Mouse (Mus musculus) forebrain, embryonic 13.5 days (tissue): ENCODE measurements around the gene Mtmr12. TPM values are rescaled to one million over a fixed set of nuclear protein-coding genes. Genes with fewer than 3 reads are reported as not detected.
A peak's percentile ranks its signal among the peaks of the same experiment; 100 is the strongest.
"Not testable (repeated sequence)": the region's sequence is repeated elsewhere in the genome, so short reads cannot be mapped to it uniquely, and the experiment has no call there.

Experiments used
- ATAC-seq: fragments of 200-750 bp; cut with Nextera tagmentation; 2 replicates; pipeline ENCODE4 v1.8.0; 2017
- H3K27ac ChIP-seq: fragments of 300-500 bp; sonication (generic); 2 replicates; pipeline ENCODE4 v1.5.1; 2015; ENCODE audit warnings: inconsistent platforms, mild to moderate bottlenecking, moderate library complexity
- H3K27me3 ChIP-seq: fragments of 300-500 bp; sonication (generic); 2 replicates; pipeline ENCODE4 v1.6.1; 2015; ENCODE audit warnings: mild to moderate bottlenecking, inconsistent platforms
- H3K36me3 ChIP-seq: fragments of 300-500 bp; sonication (generic); 2 replicates; pipeline ENCODE4 v1.6.1; 2015; ENCODE audit warnings: mild to moderate bottlenecking, inconsistent platforms; ENCODE audit not compliant: poor library complexity, severe bottlenecking
- H3K4me1 ChIP-seq: fragments of 300-500 bp; sonication (generic); 2 replicates; pipeline ENCODE4 v1.6.1; 2015; ENCODE audit warnings: inconsistent platforms
- H3K4me2 ChIP-seq: fragments of 300-500 bp; sonication (generic); 2 replicates; pipeline ENCODE4 v1.6.1; 2015; ENCODE audit warnings: inconsistent platforms, mild to moderate bottlenecking, moderate library complexity
- H3K4me3 ChIP-seq: fragments of 300-500 bp; sonication (generic); 2 replicates; pipeline ENCODE4 v1.5.1; 2015; ENCODE audit warnings: mild to moderate bottlenecking, inconsistent platforms
- H3K9ac ChIP-seq: fragments of 300-500 bp; sonication (generic); 2 replicates; pipeline ENCODE4 v1.6.1; 2015; ENCODE audit warnings: mild to moderate bottlenecking, inconsistent platforms
- H3K9me3 ChIP-seq: fragments of 300-500 bp; sonication (generic); replicated peaks from 2 replicates; pipeline ENCODE4 v1.6.1; 2016; ENCODE audit warnings: inconsistent platforms
- WGBS: fragments of 180-500 bp; shearing (Covaris S2); methylation state at CpG from one replicate; pipeline ENCODE4 v1.1.7; 2015; 5-methylcytosine and 5-hydroxymethylcytosine counted together
- polyA plus RNA-seq: library from polyadenylated mRNA; unstranded; fragments of >200 nt; fragmentation: Nextera tagmentation; extraction: Ambion mirVana; gene quantifications from 2 replicates; pipeline ENCODE4 v1.2.1, GENCODE M21; 2015

The Mtmr12 gene
- polyA plus RNA-seq, 1 experiment from 2014 or later, result 10.3 TPM

- no peak overlapping the region for H3K4me3 ChIP-seq
- H3K36me3 ChIP-seq, result no peaks in the 10 kb centered on the region
- H3K9me3 ChIP-seq, result no peaks in the 10 kb centered on the region
- no peak overlapping the region for H3K9ac ChIP-seq
- no peak overlapping the region for H3K27ac ChIP-seq
- 81% methylated on average over 3 of the region's 3 CpGs for WGBS
- H3K4me2 ChIP-seq, result no peak overlapping the region
- ATAC-seq, result no peak
- H3K27me3 ChIP-seq, result no peaks in the 10 kb centered on the region
- peaks cover 24% of the 10 kb centered on the region for H3K4me1 ChIP-seq
These were observed 2.4 kb upstream of the Mtmr12 start for GRCm38 (mm10) chr15:12202456-12202855.

- H3K4me2 ChIP-seq, H3K27ac ChIP-seq, ATAC-seq, H3K4me3 ChIP-seq, H3K9me3 ChIP-seq, H3K9ac ChIP-seq, H3K36me3 ChIP-seq, H3K27me3 ChIP-seq: not testable (repeated sequence)
- WGBS, result 94% methylated on average over 5 of the region's 5 CpGs
- peaks cover 25% of the 10 kb centered on the region for H3K4me1 ChIP-seq
These were observed 1.8 kb upstream of the Mtmr12 start for GRCm38 (mm10) chr15:12203008-12203407.

- H3K36me3 ChIP-seq, result no peaks in the 10 kb centered on the region
- peak overlapping the region; percentile 87; the same call in 1 of the 2 replicates for H3K27ac ChIP-seq
- H3K4me2 ChIP-seq, result peak overlapping the region; percentile 58
- no peak for ATAC-seq
- no peaks in the 10 kb centered on the region for H3K27me3 ChIP-seq
- H3K9me3 ChIP-seq, result no peaks in the 10 kb centered on the region
- WGBS, result 51% methylated on average over 10 of the region's 10 CpGs
- 0 out of 2 replicates have a peak overlapping the region, but pooled peaks have one; percentile 51 for H3K9ac ChIP-seq
- peak overlapping the region; percentile 87 for H3K4me3 ChIP-seq
- H3K4me1 ChIP-seq, result peaks cover 25% of the 10 kb centered on the region
These were observed 1.1 kb upstream of the Mtmr12 start for GRCm38 (mm10) chr15:12203512-12204318.

- WGBS, result under 1% methylated on average over 45 of the region's 73 CpGs
- no peaks in the 10 kb centered on the region for H3K9me3 ChIP-seq
- H3K4me3 ChIP-seq, result peak overlapping the region; percentile 87
- H3K4me2 ChIP-seq, result peak overlapping the region; percentile 65
- H3K27ac ChIP-seq, result peak overlapping the region; percentile 87
- no peaks in the 10 kb centered on the region for H3K27me3 ChIP-seq
- H3K9ac ChIP-seq, result peak overlapping the region; percentile 92
- H3K36me3 ChIP-seq, result no peaks in the 10 kb centered on the region
- H3K4me1 ChIP-seq, result peaks cover 25% of the 10 kb centered on the region
- peak; percentile 85 for ATAC-seq
These were observed 503 bp downstream of the Mtmr12 start for GRCm38 (mm10) chr15:12205160-12205901.

- Histone ChIP-seq H3K36me3 (no peaks in the 10 kb centered on the region), H3K9ac (peak overlapping the region; percentile 92), H3K27ac (no peak overlapping the region), H3K4me1 (peaks cover 25% of the 10 kb centered on the region), H3K4me3 (peak overlapping the region; percentile 87), H3K27me3 (no peaks in the 10 kb centered on the region), H3K9me3 (no peaks in the 10 kb centered on the region), H3K4me2 (peak overlapping the region; percentile 65)
- WGBS, result 42% methylated on average over 14 of the region's 14 CpGs
- ATAC-seq, result no peak
These were observed 1.2 kb downstream of the Mtmr12 start for GRCm38 (mm10) chr15:12205902-12206645.

GRCm38 (mm10) chr15:12206646-12207222 is 1.9 kb downstream of the Mtmr12 start:
- WGBS, result 74% methylated on average over 7 of the region's 7 CpGs
- H3K36me3 ChIP-seq, result no peaks in the 10 kb centered on the region
- ATAC-seq, result no peak
- no peak overlapping the region for H3K27ac ChIP-seq
- no peak overlapping the region for H3K4me3 ChIP-seq
- H3K9me3 ChIP-seq, result no peaks in the 10 kb centered on the region
- no peak overlapping the region for H3K9ac ChIP-seq
- no peaks in the 10 kb centered on the region for H3K27me3 ChIP-seq
- H3K4me2 ChIP-seq, result peak overlapping the region; percentile 65
- H3K4me1 ChIP-seq, result peaks cover 30% of the 10 kb centered on the region

GRCm38 (mm10) chr15:12207556-12208090 is 2.8 kb downstream of the Mtmr12 start:
- Histone ChIP-seq H3K36me3 (no peaks in the 10 kb centered on the region), H3K27ac (no peak overlapping the region), H3K27me3 (no peaks in the 10 kb centered on the region), H3K4me1 (peaks cover 31% of the 10 kb centered on the region), H3K9ac (no peak overlapping the region), H3K4me3 (no peak overlapping the region), H3K9me3 (no peaks in the 10 kb centered on the region), H3K4me2 (no peak overlapping the region)
- ATAC-seq, result no peak
- WGBS, result 79% methylated on average over 6 of the region's 6 CpGs

GRCm38 (mm10) chr15:12211577-12211976 is 6.7 kb downstream of the Mtmr12 start:
- H3K27ac ChIP-seq, result no peak overlapping the region
- WGBS, result 81% methylated on average over 8 of the region's 8 CpGs
- H3K36me3 ChIP-seq, result no peaks in the 10 kb centered on the region
- no peaks in the 10 kb centered on the region for H3K9me3 ChIP-seq
- H3K4me1 ChIP-seq, result peaks cover 27% of the 10 kb centered on the region
- ATAC-seq, result peak; percentile 32; the same call in 1 of the 2 replicates
- H3K4me2 ChIP-seq, result no peak overlapping the region
- no peak overlapping the region for H3K9ac ChIP-seq
- no peak overlapping the region for H3K4me3 ChIP-seq
- no peaks in the 10 kb centered on the region for H3K27me3 ChIP-seq

- Histone ChIP-seq H3K4me3 (no peak overlapping the region), H3K9ac (no peak overlapping the region), H3K4me2 (no peak overlapping the region), H3K36me3 (no peaks in the 10 kb centered on the region), H3K9me3 (no peaks in the 10 kb centered on the region), H3K27me3 (no peaks in the 10 kb centered on the region), H3K4me1 (peaks cover 20% of the 10 kb centered on the region), H3K27ac (no peak overlapping the region)
- no peak for ATAC-seq
- WGBS, result 90% methylated on average over 1 of the region's 1 CpGs
These were observed 7.4 kb downstream of the Mtmr12 start for GRCm38 (mm10) chr15:12212266-12212665.

- no peaks in the 10 kb centered on the region for H3K27me3 ChIP-seq
- no peak overlapping the region for H3K27ac ChIP-seq
- H3K4me2 ChIP-seq, result no peak overlapping the region
- WGBS, result 88% methylated on average over 14 of the region's 14 CpGs
- no peak overlapping the region for H3K9ac ChIP-seq
- no peak for ATAC-seq
- peaks cover 23% of the 10 kb centered on the region; the same call in 1 of the 2 replicates for H3K4me1 ChIP-seq
- no peaks in the 10 kb centered on the region for H3K9me3 ChIP-seq
- H3K36me3 ChIP-seq, result no peaks in the 10 kb centered on the region
- no peak overlapping the region for H3K4me3 ChIP-seq
These were observed 9.9 kb downstream of the Mtmr12 start for GRCm38 (mm10) chr15:12214531-12215414.

GRCm38 (mm10) chr15:12215415-12215718 is 10.5 kb downstream of the Mtmr12 start:
- Histone ChIP-seq H3K9ac (no peak overlapping the region), H3K27me3 (no peaks in the 10 kb centered on the region), H3K36me3 (no peaks in the 10 kb centered on the region), H3K4me2 (no peak overlapping the region), H3K9me3 (no peaks in the 10 kb centered on the region), H3K27ac (no peak overlapping the region), H3K4me3 (no peak overlapping the region), H3K4me1 (peaks cover 23% of the 10 kb centered on the region; the same call in 1 of the 2 replicates)
- no peak for ATAC-seq
- 95% methylated on average over 5 of the region's 5 CpGs for WGBS
